Mouse (Mus musculus) ES-Bruce4 (cell line): ENCODE results near the gene Grifin.

Experiments used
- CTCF ChIP-seq: IDR thresholded peaks from one replicate; pipeline ENCODE4 v1.8.1; 2011; ENCODE audit warnings: low read depth, low read length
- POLR2A ChIP-seq: IDR thresholded peaks from one replicate; pipeline ENCODE4 v1.8.1; 2011; ENCODE audit warnings: low read length; ENCODE audit not compliant: insufficient read depth

DNA sequence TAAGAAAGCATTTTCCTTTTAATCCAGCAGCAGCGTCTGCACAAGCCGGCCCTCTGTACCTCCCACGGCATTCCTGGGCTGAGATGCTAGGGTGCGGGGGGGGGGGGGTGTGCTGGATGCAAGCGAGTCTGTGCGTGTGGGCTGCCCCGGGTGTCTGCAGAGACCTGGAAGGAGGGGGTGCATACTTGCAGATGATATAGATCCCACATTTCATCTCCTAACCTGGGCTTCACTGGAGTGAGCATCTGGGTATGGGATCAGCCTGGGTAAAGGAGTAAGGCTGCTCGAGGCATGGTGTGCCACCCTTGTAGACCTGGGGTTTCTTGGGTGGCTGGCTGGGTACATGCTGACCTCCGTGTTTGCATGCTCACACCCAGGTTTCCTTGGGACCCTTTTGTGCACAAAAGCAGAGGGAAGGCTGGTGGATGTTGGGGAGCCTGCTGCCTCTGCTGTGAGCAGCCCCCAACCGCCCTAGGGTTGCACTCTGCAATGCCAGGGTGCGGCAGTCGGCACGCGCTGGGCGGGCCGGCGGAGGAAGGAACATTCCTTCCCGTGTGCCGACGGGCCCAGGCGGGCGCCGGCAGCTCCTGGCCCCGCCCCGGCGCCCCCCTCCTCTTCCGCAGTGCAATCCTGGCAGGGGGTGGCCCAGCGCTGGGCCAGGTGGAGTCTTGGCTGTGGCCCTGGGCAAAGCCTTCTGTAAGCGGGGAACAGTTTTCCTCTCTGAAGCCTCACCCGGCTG lies 45.6 kb upstream of the Grifin start:
- TF ChIP-seq CTCF (no peak), POLR2A (no peak)
